Mouse (Mus musculus) ES-E14 (cell line): ENCODE results near the gene Rmnd5b. TPM values are rescaled to one million over a fixed set of nuclear protein-coding genes. Genes with fewer than 3 reads are reported as not detected.
A peak's percentile ranks its signal among the peaks of the same experiment; 100 is the strongest.

Experiments used
- DNase-seq: peaks from one replicate; pipeline ENCODE4 v3.0.0-alpha.2; 2013; ENCODE audit warnings: low read depth, low spot score
- H3K27ac ChIP-seq: 2 replicates; pipeline ENCODE4 v1.5.1; 2012; ENCODE audit warnings: low read depth, mild to moderate bottlenecking, low read length, moderate library complexity, mixed read lengths; ENCODE audit not compliant: poor library complexity, insufficient read depth, severe bottlenecking
- H3K36me3 ChIP-seq: 2 replicates; pipeline ENCODE4 v1.6.1; 2012; ENCODE audit warnings: mild to moderate bottlenecking, low read length, moderate library complexity, mixed read lengths; ENCODE audit not compliant: control insufficient read depth, poor library complexity, insufficient read depth, severe bottlenecking
- H3K4me1 ChIP-seq, 2 experiments: fragments of 150-350 bp in 1 of 2; sonication (generic) in 1 of 2; 2 replicates each; pipeline ENCODE4 v1.6.1; 2012; ENCODE audit warnings: low read length in 2 of 2, mild to moderate bottlenecking in 1 of 2, mixed read lengths in 1 of 2; ENCODE audit not compliant: control insufficient read depth in 2 of 2, insufficient read depth in 2 of 2, poor library complexity in 1 of 2
- H3K4me3 ChIP-seq, 2 experiments: fragments of 150-350 bp in 1 of 2; sonication (generic) in 1 of 2; 2 replicates each; pipeline ENCODE4 v1.5.1; 2012; ENCODE audit warnings: low read length in 2 of 2, low read depth in 1 of 2, mild to moderate bottlenecking in 1 of 2, mixed read lengths in 1 of 2; ENCODE audit not compliant: insufficient read depth in 1 of 2, poor library complexity in 1 of 2, severe bottlenecking in 1 of 2
- H3K9ac ChIP-seq: 2 replicates; pipeline ENCODE4 v1.6.1; 2012; ENCODE audit warnings: low read depth, mild to moderate bottlenecking, low read length, mixed read lengths; ENCODE audit not compliant: poor library complexity, insufficient read depth, severe bottlenecking
- H3K9me3 ChIP-seq: fragments of 150-350 bp; sonication (generic); 2 replicates; pipeline ENCODE4 v1.6.1; 2012; ENCODE audit warnings: low read depth, mild to moderate bottlenecking, low read length; ENCODE audit not compliant: control insufficient read depth, insufficient read depth
- CHD2 ChIP-seq: IDR thresholded peaks from 2 replicates; pipeline ENCODE4 v1.6.1; 2014; ENCODE audit warnings: mild to moderate bottlenecking, low read depth, low read length, inconsistent platforms
- HCFC1 ChIP-seq: IDR thresholded peaks from 2 replicates; pipeline ENCODE4 v1.6.1; 2012; ENCODE audit warnings: low read length, inconsistent platforms, borderline replicate concordance; ENCODE audit not compliant: insufficient read depth
- MAFK ChIP-seq: IDR thresholded peaks from 2 replicates; pipeline ENCODE4 v1.6.1; 2014; ENCODE audit warnings: mild to moderate bottlenecking, low read depth, low read length, inconsistent platforms; ENCODE audit not compliant: insufficient read depth
- ZC3H11A ChIP-seq: IDR thresholded peaks from 2 replicates; pipeline ENCODE4 v1.6.1; 2012; ENCODE audit warnings: low read depth, mild to moderate bottlenecking, inconsistent platforms, low read length, borderline replicate concordance
- ZNF384 ChIP-seq: IDR thresholded peaks from 2 replicates; pipeline ENCODE4 v1.6.1; 2012; ENCODE audit warnings: low read depth, low read length, inconsistent platforms
- in situ Hi-C, 2 experiments: fragments of 600-800 bp; cut with MboI; formaldehyde crosslinking; loops; one replicate each; pipeline ENCODE4 v1.15.1; 2025; ENCODE audit warnings: low sequenced_read_pairs in 2 of 2, inconsistent platforms in 1 of 2; ENCODE audit not compliant: unreplicated experiment in 2 of 2
- total RNA-seq: library from RNA; depleted of rRNA; stranded (reverse); fragments of 300-350 nt; gene quantifications from 2 replicates; pipeline ENCODE4 v1.2.3, GENCODE M21; 2012

Gene Rmnd5b
- total RNA-seq, 1 experiment, result 41.1 TPM

GRCm38 (mm10) chr11:51607096-51607738 lies 28.5 kb downstream of the Rmnd5b start:
- Histone ChIP-seq H3K4me1 (peaks cover 1 to 7% of the 10 kb centered on the region in 2 experiments; a peak in 1 of 4 replicates), H3K36me3 (peaks cover 37% of the 10 kb centered on the region), H3K27ac (peak overlapping the region; percentile 59), H3K9ac (peak overlapping the region; percentile 73), H3K4me3 (peak overlapping the region; percentile 63 to 70), H3K9me3 (no peaks in the 10 kb centered on the region)
- in situ Hi-C loops, result no loop called here
- no peak for DNase-seq
- TF ChIP-seq CHD2 (no peak), HCFC1 (no peak), MAFK (no peak), ZC3H11A (no peak), ZNF384 (no peak)

- Histone ChIP-seq H3K4me1 (peaks cover 4 to 7% of the 10 kb centered on the region in 2 experiments; a peak in 2 of 4 replicates), H3K9me3 (no peaks in the 10 kb centered on the region), H3K9ac (peak within 1 kb of the TSS; percentile 98), H3K4me3 (peak within 1 kb of the TSS; percentile 70 to 94), H3K27ac (peak within 1 kb of the TSS; percentile 89), H3K36me3 (peaks cover 43% of the 10 kb centered on the region)
- in situ Hi-C loops, result no loop called here
- DNase-seq, result peak; percentile 94
- TF ChIP-seq MAFK, result no peak
- peak; percentile 81 for TF ChIP-seq HCFC1
- TF ChIP-seq ZNF384, result no peak
- no peak for TF ChIP-seq ZC3H11A
- TF ChIP-seq CHD2, result peak; percentile 94
These were observed 29.1 kb downstream of the Rmnd5b start, which contains the start of gene Hnrnpab for GRCm38 (mm10) chr11:51606447-51607095. Hnrnpab (minus strand) TSS chr11:51606847.

- H3K9ac ChIP-seq, result peak overlapping the region; percentile 98
- peaks cover 4 to 7% of the 10 kb centered on the region in 2 experiments; a peak in 2 of 4 replicates for H3K4me1 ChIP-seq
- peak overlapping the region; percentile 70 to 94 for H3K4me3 ChIP-seq
- in situ Hi-C loops, result no loop called here
- TF ChIP-seq HCFC1, result peak; percentile 54
- TF ChIP-seq ZNF384, result no peak
- peak overlapping the region; percentile 89 for H3K27ac ChIP-seq
- peaks cover 50% of the 10 kb centered on the region for H3K36me3 ChIP-seq
- no peaks in the 10 kb centered on the region for H3K9me3 ChIP-seq
- peak; percentile 69 for DNase-seq
These were observed 29.9 kb downstream of the Rmnd5b start for GRCm38 (mm10) chr11:51605602-51606446.

DNA sequence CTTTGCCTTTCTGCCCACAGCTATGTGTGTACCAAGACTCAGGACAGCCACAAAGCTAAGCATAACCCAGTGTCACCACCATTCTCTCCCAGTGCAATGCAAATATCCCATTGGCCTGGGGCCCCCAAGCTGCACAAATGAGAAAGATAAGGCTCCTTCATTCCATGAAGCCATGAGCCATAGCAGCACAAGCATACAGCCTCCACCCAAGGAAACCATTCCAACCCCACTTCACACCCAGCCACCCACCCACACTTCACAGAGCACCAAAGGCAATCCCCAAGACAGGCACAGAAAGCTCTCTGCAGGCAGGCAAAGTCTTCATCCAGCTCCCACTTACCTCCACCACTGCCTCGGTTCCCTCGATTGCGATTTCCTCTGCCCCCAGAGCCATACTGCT lies 33.4 kb downstream of the Rmnd5b start:
- no peak for DNase-seq
- Histone ChIP-seq H3K36me3 (peaks cover 83% of the 10 kb centered on the region), H3K4me3 (peak overlapping the region in 1 of 2 experiments; percentile 7; a peak in 1 of 4 replicates), H3K27ac (0 out of 2 replicates have a peak overlapping the region, but pooled peaks have one; percentile 32), H3K9me3 (no peaks in the 10 kb centered on the region), H3K9ac (no peak overlapping the region), H3K4me1 (peaks cover 2 to 4% of the 10 kb centered on the region in 2 experiments; a peak in 1 of 4 replicates)
- in situ Hi-C loops, result no loop called here
- TF ChIP-seq ZC3H11A, result no peak
- TF ChIP-seq ZNF384, result no peak
- TF ChIP-seq MAFK, result no peak
- TF ChIP-seq HCFC1, result no peak
- TF ChIP-seq CHD2, result no peak
